Mouse (Mus musculus) T-helper 17 cell (primary cell): Measurements from ENCODE around the gene Tspan32.

Experiments used
- in situ Hi-C, 2 experiments: fragments of 300-600 bp; cut with MboI, MseI; formaldehyde crosslinking; loops; 1 replicate in 1 of 2; 2 replicates in 1 of 2; pipeline ENCODE4 v1.15.1; 2025; ENCODE audit warnings: high pct_unique_total_duplicates in 2 of 2

Gene Tspan32

GRCm38 (mm10) chr7:143053008-143053899 lies 48.4 kb downstream of the Tspan32 start:
- in situ Hi-C loops = loop anchor here in 1 of 2 experiments (25.0 kb wide), 1 partner anchor 1966 kb away; the partner anchor contains the start of gene Pkp3

- in situ Hi-C loops = loop anchor here in 1 of 2 experiments (25.0 kb wide), 1 partner anchor 1967 kb away; the partner anchor contains the start of gene Pkp3
Measured at GRCm38 (mm10) chr7:143053961-143054611, 49.2 kb downstream of the Tspan32 start.

GRCm38 (mm10) chr7:143054612-143054965 lies 49.7 kb downstream of the Tspan32 start:
- in situ Hi-C loops = loop anchor here in 1 of 2 experiments (25.0 kb wide), 1 partner anchor 1967 kb away; the partner anchor contains the start of gene Pkp3

- in situ Hi-C loops = loop anchor here in 1 of 2 experiments (25.0 kb wide), 1 partner anchor 1968 kb away; the partner anchor contains the start of gene Pkp3
Measured at GRCm38 (mm10) chr7:143055001-143055400, 50.2 kb downstream of the Tspan32 start.

GRCm38 (mm10) chr7:143055499-143056186 lies 50.8 kb downstream of the Tspan32 start:
- in situ Hi-C loops = loop anchor here in 1 of 2 experiments (25.0 kb wide), 1 partner anchor 1968 kb away; the partner anchor contains the start of gene Pkp3

- in situ Hi-C loops = loop anchor here in 1 of 2 experiments (25.0 kb wide), 1 partner anchor 1970 kb away; the partner anchor contains the start of gene Pkp3
Measured at GRCm38 (mm10) chr7:143057023-143057422, 52.2 kb downstream of the Tspan32 start.

- in situ Hi-C loops = loop anchor here in 1 of 2 experiments (25.0 kb wide), 1 partner anchor 1970 kb away; the partner anchor contains the start of gene Pkp3
Measured at GRCm38 (mm10) chr7:143057667-143058220, 52.9 kb downstream of the Tspan32 start.

- in situ Hi-C loops = loop anchor here in 1 of 2 experiments (25.0 kb wide), 1 partner anchor 1971 kb away; the partner anchor contains the start of gene Pkp3
Measured at GRCm38 (mm10) chr7:143058221-143058697, 53.4 kb downstream of the Tspan32 start.

- in situ Hi-C loops = loop anchor here in 1 of 2 experiments (25.0 kb wide), 1 partner anchor 1972 kb away; the partner anchor contains the start of gene Pkp3
Measured at GRCm38 (mm10) chr7:143059202-143059870, 54.5 kb downstream of the Tspan32 start.

- in situ Hi-C loops = loop anchor here in 1 of 2 experiments (25.0 kb wide), 1 partner anchor 1975 kb away; the partner anchor contains the start of gene Pkp3
Measured at GRCm38 (mm10) chr7:143062704-143063103, 57.9 kb downstream of the Tspan32 start.

- in situ Hi-C loops = loop anchor here in 1 of 2 experiments (25.0 kb wide), 1 partner anchor 1977 kb away; the partner anchor contains the start of gene Pkp3
Measured at GRCm38 (mm10) chr7:143064226-143064625, 59.4 kb downstream of the Tspan32 start.

- in situ Hi-C loops = loop anchor here (5.0 to 25.0 kb wide), 2 partner anchors 58 to 1978 kb away; partner anchors contain the start of genes Tspan32 (in 2 of the 2) and Pkp3 (in 1 of the 2)
Measured at GRCm38 (mm10) chr7:143065692-143066091, 60.8 kb downstream of the Tspan32 start.

- in situ Hi-C loops = loop anchor here (5.0 to 25.0 kb wide), 2 partner anchors 60 to 1980 kb away; partner anchors contain the start of genes Tspan32 (in 2 of the 2) and Pkp3 (in 1 of the 2)
Measured at GRCm38 (mm10) chr7:143067469-143067868, 62.6 kb downstream of the Tspan32 start.

GRCm38 (mm10) chr7:143067897-143068296 lies 63.1 kb downstream of the Tspan32 start:
- in situ Hi-C loops = loop anchor here (5.0 to 25.0 kb wide), 2 partner anchors 61 to 1981 kb away; partner anchors contain the start of genes Tspan32 (in 2 of the 2) and Pkp3 (in 1 of the 2)

- in situ Hi-C loops = loop anchor here (5.0 to 25.0 kb wide), 2 partner anchors 61 to 1981 kb away; partner anchors contain the start of genes Tspan32 (in 2 of the 2) and Pkp3 (in 1 of the 2)
Measured at GRCm38 (mm10) chr7:143068316-143068881, 63.6 kb downstream of the Tspan32 start.

GRCm38 (mm10) chr7:143068882-143069591 lies 64.2 kb downstream of the Tspan32 start, which contains the start of gene Tssc4:
TSS of gene Tssc4 (plus strand) at chr7:143069249.
- in situ Hi-C loops = loop anchor here (5.0 to 25.0 kb wide), 2 partner anchors 62 to 1982 kb away; partner anchors contain the start of genes Tspan32 (in 2 of the 2) and Pkp3 (in 1 of the 2)
